Mouse (Mus musculus): Measurements from ENCODE around the gene Lrba.

Lrba gene

DNA sequence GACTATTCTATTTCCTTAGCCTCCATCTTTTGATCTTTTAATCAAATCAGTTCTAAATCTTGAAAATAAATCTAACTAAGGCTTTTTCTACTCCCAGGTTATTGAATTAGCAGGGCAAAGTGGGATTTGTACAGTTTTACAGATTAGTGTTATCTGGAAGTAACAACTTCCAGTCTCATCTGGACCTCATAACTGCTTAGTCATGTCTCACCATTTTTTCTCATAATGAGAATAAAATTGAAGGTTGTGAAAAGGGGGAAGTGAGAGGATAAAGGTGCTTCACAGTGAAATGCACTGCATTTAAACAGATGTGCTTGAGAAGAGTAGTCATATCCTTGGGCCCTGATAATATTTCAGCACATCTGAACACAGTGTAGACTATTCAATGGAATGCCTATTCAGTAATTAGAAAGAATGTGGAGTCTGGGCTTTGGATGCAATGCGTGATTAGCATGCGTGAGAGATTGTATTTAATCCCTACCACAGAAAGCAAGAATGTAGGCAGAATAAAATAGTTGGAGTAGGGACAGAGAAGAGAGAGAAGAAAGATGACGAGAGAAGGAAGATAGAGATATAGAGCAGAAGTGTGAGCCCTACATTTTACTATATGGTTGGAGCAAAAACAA, 298.5 kb downstream of the Lrba start:
- DNase-seq = no peak

GRCm38 (mm10) chr3:86531531-86532269, 307.2 kb downstream of the Lrba start:
- no peak for DNase-seq

DNA sequence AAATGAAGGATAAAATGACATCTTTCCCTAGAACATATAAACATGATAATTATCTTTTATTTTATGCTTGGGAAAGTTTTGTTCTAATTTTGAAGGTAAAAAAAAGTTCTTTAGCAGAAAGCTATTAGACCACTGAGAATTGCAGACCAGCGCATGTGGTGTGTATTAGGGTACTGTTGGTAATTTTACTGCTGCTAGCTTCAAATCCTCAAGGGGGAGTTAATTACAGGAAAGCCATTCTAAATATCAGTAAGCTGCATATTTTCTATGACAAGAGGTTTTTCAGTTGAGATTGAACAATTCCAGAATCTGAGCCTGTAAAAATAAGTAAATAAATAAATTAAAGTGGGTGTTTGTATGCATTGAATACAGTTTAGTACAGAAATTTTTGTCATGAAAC, 312.3 kb downstream of the Lrba start:
- DNase-seq = no peak

- DNase-seq = no peak
These were observed 314.4 kb downstream of the Lrba start for GRCm38 (mm10) chr3:86538645-86539554.

DNA sequence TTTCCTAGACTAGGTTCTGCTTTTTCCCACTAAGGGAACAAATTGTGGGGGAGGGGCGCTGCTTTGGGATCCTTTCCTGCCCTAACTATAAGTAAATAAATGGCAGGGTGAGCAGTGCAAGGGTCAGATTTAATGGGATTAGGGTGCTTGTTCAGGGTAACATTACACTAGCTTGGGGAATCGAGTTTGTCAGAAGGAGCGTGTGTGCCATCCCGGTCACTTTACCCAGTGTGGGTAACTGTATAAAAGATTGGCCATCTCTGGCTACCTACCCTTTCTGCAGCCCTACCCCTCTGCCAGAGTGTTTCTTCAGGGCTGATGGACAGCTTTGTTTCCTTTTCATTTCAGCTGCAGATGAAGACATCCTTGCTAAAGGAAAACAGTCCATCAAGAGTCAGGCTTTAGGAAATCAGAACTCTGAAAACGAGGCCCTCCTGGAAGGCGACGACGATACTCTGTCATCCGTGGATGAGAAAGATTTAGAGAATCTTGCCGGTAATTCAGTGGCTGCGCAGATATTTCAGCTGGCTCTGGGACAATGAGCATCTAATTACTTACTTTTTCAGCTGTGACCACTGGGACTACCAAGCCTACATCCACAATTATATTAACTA, 315.2 kb downstream of the Lrba start:
- no peak for DNase-seq

- no peak for DNase-seq
These were observed 316.7 kb downstream of the Lrba start for GRCm38 (mm10) chr3:86541074-86541614.

- no peak for DNase-seq
These were observed 317.4 kb downstream of the Lrba start for GRCm38 (mm10) chr3:86541863-86542397.

- peak; percentile 16 for DNase-seq
These were observed 320.3 kb downstream of the Lrba start for GRCm38 (mm10) chr3:86544785-86545184.

DNA sequence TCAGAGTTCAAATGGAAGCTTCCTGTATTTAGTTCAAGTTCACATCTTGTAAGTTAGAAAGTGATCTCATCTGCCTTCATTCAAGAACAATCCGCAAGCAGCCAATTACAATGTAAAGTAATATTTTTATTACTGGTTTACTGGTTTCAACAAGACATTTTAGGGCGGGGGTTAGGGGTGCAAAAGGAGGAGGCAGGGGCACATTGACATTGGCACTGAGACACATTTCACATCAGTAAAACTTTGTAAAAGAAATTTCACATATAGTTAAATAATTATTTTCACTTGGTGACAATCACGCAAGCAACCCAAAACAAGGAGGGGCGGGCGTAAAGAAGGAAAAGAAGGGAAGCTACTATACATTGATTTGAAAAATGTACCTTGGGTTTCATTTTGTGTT, 321.5 kb downstream of the Lrba start:
- peak; percentile 11 for DNase-seq

DNA sequence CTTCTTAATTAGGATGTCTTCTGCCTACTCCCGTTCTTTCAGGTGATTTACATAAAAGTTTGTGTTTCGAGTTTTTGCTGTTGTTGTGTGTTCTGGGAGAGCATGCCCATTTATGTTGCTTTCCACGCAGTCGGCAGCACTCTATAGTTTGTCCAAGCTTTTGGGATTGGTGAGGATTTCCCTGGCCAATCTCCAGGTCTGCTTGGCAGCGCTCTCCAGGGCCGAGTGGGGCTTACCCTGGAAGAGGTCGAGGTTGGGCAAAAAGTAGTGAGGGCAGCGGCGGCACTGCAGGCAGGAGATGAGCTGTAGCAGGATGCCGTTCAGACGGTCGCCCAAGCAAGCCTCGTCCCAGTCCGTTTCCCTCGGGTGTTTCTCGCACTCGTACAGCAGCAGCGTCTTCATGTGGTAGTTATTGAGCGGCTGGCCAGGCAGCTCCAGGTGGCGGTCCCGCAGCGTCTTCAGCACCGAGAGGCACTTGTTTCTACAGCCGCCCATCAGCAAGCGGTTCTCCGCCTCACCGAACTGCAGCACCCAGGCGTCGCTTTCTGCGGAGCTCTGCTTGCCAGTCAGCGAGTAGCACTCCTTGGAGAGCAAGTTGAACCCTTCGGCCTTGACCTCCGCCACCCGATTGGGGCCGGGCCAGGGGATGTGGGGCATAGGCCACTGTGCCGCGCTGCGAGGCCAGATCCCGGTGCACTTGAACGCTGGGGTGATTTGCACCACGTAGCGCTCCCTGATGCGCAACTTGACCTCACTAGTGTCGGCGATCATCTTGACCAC, 322.2 kb downstream of the Lrba start:
- peak; percentile 64 for DNase-seq

- peak; percentile 51 for DNase-seq
These were observed 322.8 kb downstream of the Lrba start for GRCm38 (mm10) chr3:86547251-86547791.

- DNase-seq = peak; percentile 53
These were observed 323.9 kb downstream of the Lrba start, which contains the start of gene Mab21l2 for GRCm38 (mm10) chr3:86548091-86549015. Gene Mab21l2 (minus strand): TSS chr3:86548629.

GRCm38 (mm10) chr3:86550301-86551010, 326.0 kb downstream of the Lrba start:
- DNase-seq = peak; percentile 15

DNA sequence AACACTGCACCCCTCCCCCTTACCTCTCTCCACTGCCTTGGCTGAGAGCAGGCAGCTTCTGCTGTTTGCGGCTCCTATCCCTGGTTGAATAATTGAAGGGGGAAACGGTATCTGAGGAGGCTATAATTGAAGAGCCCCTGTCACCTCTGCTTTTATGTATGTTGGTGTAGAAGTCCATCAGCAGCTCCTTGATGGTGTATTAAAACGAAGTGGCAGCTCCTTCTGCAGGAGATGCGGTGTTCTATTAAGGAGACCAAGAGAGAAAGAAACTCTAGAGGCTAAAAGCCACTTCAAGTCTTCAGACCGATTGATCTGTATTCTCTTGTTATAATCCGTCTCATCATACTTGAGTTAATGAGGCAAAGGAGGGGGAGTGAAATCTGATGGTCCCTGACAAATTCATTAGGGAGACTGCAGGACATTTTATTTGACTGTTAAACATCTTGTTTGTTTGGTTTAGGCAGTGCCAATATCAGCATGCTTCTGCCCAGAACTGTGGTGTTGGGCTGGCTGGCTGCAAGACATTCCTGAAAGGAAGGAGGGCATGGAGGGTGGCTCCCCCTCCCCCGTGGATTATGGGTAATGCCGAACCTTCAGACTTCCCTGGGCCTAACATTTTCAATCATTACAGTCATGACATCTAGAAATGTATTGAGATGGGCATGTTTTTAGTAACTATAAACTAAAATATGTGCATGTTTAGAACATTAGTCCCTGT, 326.7 kb downstream of the Lrba start:
- DNase-seq = no peak

GRCm38 (mm10) chr3:86552170-86552569, 327.7 kb downstream of the Lrba start:
- DNase-seq = no peak

- DNase-seq = no peak
These were observed 334.5 kb downstream of the Lrba start for GRCm38 (mm10) chr3:86558976-86559375.

GRCm38 (mm10) chr3:86559635-86560034, 335.2 kb downstream of the Lrba start:
- DNase-seq = no peak

- no peak for DNase-seq
These were observed 336.0 kb downstream of the Lrba start for GRCm38 (mm10) chr3:86560281-86561022.

Measured in thymus, postnatal 4 days (tissue).